Mouse (Mus musculus) embryo, embryonic 10.5 days (tissue): ENCODE results near the gene Cox8b.
A peak's percentile ranks its signal among the peaks of the same experiment; 100 is the strongest.

Source experiments
- DNase-seq: peaks from one replicate; pipeline ENCODE4 v3.0.0-alpha.2; 2015; ENCODE audit warnings: low spot score

Gene Cox8b

DNA sequence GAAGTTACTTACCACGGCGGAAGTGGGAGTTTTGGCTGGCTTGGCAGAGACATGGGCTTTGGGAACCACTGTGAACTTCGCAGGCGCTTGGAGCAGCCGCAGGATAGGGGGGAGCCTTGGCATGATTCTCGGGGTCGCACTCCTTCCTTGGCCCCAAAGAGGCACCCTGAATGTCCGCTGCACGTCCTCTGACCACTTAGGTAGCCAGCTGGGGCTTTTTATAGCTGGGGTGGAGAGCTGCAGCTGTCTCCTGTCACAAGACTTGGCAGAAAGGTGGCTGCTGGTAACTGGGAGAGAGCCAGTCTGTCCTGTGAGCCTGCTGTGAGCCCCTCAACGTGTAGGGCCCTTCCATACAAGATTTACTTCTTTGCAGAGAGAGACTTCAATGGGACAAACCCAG lies at the start of gene Cox8b:
Cox8b (minus strand) TSS at position 227 of the 400 bp plus-strand sequence.
- DNase-seq: no peak

DNA sequence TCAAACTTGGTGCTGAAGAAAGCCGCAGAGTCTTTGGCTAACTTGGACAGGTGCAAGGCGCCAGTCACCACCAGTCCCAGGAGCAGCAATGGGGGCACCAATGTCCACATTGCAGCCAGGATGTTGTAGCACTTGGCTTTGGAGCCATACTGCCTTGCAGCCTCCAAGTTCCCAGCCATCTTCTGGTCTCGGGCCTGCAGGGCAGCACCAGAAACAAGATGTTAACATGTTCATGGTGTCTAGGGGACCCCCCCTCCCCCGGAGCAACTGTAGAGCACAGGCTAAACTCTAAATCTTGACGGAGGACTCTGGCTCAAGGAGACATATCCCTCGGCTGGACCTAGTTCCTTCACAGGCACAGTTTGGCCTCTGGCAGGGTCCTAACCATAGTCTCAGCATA lies 49.0 kb upstream of the Cox8b start:
- no peak for DNase-seq

DNA sequence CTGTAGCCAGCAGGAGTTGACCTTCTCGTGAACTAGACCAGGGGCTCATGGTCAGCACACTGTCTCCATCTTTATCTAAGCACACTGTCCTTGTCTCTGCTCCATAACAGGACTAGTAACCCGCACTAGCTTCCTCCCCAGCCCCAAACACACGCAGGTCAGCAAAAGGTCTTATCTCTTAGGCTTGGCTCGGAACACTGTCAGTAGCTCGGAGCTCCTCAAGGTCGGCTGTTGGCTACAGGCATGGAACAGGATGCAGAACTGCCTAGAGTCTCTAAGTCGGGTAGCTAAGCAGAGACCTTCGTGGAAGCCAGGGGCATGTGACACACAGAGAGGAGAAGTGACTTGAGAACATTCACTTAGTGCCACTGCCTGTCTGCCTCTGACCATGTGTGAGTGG lies 47.9 kb upstream of the Cox8b start:
- no peak for DNase-seq

DNA sequence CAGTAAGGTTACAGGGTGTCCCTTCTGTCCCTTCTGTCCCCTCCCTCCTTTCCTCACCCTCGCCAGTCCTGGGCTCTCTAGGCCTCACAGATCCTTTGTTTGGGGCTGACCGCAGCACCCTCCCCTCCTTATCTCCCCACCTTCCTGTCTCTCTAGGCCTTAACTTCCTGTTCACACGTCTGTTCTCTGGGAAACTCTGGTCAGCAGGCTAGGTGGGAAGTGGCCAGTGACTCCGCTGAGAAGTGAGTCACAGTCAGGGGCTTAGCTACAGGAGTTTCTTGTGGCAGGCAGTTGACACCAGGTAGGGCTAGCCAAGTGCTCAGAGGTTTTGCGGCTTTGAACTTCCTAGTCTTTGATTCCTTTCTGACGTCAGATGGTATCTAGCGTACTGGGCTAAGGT lies 46.7 kb upstream of the Cox8b start:
- DNase-seq: no peak

DNA sequence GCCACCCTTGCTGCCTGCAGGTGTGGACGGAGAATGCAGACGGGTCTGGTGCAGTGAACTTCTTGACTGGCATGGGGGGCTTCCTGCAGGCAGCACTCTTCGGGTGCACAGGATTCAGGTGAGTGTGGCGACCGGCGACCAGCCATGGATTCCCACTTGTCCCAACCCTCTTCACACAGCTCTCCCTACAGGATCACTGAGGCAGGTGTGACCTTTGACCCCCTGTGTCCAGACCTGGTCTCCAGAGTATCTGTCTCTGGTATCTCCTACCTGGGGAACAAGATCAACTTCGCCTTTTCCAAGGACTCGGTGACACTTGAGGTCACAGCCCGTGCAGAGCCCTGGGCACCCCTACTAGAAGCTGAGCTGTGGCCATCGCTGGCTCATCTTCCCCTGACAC lies 46.1 kb upstream of the Cox8b start:
- DNase-seq: no peak

DNA sequence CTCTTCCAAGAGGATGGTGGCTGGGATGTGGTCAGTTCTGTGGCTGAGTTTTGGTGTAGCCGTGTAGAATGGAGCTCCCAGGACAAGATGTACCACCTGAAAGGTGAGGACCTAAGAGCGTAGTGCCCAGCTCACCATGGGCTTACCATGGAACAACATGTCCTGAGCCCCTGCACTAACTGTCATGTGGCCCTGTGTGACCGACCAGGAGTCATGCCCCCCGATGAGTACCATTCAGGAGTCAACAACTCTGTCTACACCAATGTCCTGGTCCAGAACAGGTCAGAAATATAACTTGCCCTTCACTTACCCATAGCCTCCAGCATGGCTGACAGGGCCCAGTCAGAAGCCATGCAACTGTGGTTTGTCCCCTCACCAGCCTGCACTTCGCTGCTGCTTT lies 45.0 kb upstream of the Cox8b start:
- no peak for DNase-seq

DNA sequence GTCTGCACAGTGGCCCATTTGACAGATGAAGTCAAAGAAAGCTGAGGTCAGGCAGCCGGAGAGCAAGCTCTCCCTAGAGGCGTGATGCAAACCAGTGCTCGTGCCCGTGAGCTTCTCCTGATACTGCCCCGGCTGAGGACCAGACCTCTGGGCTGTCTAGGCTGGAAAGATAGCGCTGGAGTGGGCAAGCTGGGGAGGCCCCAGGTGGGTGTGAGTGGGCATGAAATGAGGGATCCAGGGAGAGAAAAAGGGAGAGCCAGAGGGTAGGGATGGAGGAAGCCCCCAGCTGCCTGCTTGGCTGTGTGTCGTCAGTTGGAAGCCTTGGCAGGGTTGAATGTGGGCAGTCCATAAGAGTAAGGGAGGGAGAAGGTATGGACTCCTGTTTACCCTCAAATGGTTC lies 44.0 kb upstream of the Cox8b start:
- DNase-seq: no peak

DNA sequence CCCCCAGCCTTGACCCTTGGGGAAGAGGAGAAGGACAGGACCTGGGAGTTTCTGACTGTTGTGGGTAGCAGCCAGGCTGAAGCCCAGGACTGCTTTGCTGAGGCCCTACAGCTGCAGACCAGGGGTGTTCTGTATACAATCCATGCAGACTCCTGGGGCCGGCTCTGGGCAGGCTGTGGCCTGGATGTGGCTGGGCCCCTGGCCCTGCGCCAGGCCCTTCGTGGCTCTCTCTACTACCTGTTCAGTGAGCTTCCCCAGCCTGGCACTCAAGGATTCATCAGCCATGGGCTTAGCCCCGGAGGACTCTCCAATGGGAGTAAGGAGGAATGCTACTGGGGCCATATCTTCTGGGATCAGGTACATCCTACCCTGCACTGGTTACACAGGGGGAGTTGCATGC lies 43.1 kb upstream of the Cox8b start:
- no peak for DNase-seq

DNA sequence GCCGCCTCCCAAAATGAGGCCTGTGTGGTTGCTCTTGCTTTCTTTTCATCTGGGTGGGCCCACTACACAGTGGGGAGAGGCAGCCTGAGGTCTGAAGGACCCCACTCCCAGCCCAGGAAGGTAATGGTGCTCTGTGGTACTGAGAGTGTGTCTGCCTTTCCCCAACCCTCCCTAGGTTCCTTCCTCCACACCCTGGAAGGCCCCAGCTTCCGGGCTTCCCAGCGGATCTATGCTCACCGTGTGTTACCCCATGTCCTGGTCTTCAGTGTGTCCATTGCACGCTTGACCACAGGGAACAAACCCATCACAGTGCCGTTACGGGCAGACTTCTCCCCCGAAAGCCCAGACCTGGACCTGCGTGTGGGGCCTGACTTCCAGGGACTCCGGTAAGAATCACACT lies 42.6 kb upstream of the Cox8b start:
- no peak for DNase-seq

DNA sequence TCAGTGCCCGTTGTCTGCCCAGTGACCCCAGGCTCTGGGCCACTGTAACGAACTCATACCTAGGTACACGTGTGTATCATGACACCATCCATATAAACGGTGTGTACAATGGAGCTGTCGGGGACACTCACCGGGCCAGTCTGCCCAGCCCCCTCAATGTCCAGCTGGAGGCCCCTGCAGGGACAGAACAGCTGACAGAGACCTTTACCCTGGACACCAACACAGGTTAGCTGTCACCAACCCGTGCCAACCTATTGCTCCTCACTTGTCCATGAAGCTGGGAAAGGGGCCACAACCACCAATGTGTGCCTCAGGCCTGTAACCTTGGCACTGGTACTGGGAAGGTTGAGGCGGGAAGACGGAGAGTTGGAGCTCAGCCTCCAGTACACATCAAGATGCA lies 42.1 kb upstream of the Cox8b start:
- DNase-seq: no peak

DNA sequence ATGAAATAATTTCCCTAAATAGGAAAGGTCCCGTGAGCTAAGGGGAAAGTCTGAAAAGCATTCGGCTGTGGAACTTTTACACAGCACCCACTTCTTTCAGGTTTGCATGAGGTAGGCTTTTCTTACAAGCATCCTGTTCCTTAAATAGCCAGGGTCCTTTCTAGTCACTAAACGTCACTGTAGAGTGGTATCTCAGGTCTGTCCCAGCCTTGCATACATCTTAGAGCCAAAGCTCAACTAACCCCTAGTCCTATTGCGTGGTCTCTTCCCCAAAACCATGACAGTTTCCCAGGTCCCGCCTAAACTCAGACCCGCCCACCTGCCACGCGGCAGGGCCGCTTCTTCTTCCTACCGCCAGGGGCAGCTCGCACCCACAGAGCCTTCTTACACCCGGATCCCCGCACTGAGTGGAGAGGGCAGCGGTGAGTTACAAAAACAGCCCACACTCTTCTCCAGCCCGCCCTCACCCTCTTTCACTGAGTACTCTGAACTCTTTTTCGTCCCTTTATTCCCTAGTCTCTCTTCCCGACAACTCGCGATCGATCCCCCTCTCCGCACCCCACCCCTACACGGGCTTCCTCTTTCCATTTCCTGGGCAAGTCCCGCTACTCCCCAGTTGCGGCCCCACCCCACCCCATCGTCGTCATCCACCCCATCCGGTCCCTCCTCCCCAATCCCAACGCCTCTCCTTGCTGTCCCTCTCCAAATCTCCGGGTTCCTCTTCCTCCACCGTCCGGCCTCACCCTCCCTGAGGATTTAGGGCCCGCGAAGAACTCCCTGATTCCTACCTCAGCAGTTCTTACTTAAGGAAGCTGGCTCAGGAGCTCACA lies 41.2 kb upstream of the Cox8b start, which contains the start of gene Pgghg:
Pgghg (plus strand) TSS at position 170 of the 830 bp plus-strand sequence.
- peak; percentile 91 for DNase-seq

DNA sequence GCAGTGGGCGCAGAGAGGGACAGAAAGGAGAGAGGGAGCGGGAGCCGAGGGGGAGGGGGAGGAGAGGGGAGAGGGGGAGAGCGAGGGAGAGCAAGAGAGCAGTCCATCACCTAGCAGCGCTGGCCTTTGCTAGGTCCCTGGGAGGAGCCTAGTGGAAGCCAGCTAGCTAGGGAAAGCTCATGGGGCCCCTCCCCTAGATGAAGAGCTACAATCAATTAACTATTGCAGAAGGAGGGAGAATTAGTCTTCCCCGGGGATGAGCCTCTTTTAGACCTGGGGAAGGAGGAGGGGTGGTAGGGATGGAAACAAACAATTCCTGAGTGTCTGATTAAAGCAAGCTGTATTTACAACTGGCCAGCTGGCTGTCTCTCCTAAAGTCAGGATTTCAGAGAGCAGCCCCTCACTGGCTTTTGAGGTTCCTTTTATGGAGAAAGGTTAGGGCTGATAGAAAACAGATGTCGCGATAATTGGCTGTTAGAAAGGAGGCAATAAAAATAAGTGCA lies 39.5 kb upstream of the Cox8b start:
- DNase-seq: peak; percentile 77

DNA sequence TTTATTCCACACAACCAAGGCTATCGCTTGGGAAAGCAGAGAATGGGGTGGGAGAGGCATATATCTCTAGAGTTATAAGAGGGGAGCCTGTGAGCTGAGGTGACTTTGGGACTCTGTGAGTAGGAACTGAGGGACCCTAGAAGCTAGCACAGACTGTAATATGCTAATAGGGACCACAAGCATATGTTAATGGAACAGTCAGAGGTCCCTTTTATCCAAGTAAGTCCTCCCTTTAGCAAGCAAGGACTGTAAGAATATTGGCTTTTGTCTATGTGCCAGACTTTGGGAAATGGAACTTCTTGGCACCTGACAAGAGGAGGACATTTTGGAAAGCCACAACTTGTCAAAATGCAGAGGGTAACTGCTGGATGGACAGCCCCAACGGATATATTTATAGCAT lies 38.6 kb upstream of the Cox8b start:
- DNase-seq: no peak

DNA sequence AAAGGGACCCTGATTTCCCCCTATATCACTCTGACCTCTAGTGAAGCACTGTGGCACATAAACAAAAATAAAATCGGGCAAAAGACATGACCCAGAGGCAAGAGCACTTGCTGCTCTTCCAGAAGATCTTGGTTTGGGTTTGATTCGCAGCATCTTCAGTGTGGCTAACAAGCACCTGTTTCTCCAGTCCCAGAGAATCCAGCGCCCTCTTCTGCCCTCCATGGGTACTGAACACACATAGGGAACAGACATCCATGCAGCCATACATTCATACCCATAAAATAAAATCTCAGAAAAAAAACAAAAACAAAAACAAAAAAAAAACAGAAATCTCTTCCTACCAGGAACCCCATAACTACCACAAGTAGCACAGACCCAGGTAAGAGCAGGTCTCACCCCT lies 38.2 kb upstream of the Cox8b start:
- DNase-seq: peak; percentile 46

DNA sequence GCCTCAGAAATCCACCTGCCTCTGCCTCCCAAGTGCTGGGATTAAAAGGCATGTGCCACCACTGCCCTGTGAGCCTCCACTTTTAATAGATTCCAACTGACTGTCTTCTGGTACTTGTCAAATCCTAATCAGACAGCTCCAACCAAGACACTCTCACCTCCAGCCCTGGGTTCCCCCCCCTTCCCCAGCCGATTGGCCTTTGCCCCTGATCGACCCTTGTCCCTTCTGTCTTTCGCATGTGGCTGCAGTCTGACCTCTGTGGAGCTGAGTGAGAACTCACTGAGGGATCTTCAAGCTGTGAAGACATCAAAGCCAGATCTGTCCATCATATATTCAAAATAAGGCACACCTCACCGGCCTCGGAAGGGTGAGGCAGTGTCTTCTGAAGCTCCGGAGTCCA lies 26.9 kb upstream of the Cox8b start:
- no peak for DNase-seq

DNA sequence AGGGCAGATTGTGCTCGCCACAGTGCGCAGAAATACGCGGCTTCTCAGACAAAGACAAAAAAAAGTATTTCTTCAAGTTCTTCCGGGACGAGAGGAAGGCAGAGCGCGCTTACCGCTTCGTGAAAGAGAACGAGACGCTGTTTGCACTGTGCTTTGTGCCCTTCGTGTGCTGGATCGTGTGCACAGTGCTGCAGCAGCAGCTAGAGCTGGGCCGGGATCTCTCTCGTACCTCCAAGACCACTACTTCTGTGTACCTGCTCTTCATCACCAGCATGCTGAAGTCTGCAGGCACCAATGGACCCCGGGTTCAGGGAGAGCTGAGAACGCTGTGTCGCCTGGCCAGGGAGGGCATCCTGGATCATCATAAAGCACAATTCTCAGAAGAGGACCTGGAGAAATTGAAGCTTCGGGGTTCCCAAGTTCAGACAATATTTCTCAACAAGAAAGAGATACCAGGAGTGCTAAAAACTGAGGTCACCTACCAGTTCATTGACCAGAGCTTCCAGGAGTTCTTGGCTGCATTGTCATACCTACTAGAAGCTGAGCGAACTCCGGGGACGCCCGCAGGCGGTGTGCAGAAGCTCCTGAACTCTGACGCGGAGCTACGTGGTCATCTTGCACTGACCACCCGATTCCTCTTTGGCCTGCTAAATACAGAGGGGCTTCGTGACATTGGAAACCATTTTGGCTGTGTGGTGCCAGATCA lies 23.0 kb upstream of the Cox8b start:
- no peak for DNase-seq

DNA sequence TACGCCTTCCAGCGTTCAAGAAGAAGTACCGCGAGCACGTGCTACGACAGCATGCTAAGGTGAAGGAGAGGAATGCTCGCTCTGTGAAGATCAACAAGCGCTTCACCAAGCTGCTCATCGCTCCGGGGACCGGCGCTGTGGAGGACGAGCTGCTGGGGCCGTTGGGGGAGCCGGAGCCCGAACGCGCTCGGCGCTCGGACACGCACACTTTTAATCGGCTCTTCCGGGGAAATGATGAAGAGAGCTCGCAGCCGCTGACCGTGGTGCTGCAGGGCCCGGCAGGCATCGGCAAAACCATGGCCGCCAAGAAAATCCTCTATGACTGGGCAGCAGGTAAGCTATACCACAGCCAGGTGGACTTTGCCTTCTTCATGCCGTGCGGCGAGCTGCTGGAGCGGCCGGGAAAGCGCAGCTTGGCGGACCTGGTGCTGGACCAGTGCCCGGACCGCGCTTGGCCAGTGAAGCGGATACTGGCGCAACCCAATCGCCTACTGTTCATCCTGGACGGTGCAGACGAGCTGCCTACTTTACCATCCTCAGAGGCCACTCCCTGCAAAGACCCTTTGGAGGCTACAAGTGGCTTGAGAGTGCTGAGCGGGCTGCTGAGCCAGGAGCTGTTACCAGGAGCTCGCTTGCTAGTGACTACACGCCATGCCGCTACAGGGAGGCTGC lies 22.3 kb upstream of the Cox8b start:
- DNase-seq: peak; percentile 53

DNA sequence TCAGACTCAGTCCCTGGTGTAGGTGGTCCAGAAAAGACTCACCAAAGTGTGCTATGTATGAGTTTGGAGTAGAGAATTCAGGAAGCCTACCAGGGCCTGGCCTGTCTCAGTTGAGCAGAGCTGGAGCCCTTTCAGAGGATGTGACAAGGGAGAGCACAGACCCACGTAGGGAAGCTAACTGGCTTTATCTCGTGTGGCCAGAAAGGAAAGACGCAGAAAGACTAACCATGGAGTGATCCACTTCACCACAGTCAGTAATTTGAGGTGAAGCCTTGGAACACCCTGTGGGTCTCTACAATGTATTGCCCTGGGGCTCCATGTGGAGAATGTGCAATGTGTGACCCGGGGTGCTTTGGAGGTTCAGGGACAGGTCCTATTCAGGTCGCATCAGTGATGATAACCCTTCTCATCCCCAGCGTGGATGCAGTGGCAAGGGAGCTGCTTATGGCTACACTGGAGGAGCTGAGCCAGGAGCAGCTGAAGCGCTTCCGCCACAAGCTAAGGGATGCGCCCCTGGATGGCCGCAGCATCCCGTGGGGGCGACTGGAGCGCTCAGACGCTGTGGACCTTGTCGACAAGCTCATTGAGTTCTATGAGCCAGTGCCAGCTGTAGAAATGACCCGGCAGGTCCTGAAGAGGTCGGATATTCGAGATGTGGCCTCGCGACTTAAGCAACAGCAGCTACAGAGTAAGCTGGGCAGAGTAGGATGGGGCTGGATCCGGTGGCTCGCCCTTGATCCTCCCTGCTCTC lies 21.2 kb upstream of the Cox8b start:
- DNase-seq: no peak

DNA sequence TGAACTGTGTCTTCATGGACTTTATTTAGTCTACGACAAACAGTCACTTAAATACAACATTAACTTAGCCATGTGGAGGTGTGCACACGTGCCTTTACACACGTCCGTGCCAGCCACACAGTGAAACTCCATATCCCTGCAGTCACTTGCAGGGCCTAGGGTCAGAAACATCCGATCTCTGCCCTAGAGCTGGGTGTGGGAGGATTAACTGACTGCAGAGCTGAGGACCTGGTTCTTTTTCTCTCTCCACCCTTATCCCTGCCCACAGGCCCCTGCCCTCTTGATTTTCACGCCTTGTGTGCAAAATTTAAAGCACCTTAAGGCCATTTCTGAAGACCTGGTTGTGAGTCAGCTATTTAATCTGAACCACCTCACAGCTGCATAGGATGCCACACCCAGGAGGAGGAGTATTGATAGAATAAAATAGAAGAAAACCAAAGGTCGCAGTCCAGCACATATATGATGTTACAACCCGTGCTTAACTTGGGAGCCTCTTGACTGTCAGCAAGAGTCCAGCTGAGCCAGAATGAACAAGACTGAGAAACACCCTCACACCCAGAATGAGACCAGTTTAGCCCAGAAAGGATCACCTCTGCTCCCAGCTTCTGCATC lies 20.3 kb upstream of the Cox8b start, which contains the start of gene Nlrp6:
Nlrp6 (plus strand) TSS at position 485 of the 612 bp plus-strand sequence.
- no peak for DNase-seq

DNA sequence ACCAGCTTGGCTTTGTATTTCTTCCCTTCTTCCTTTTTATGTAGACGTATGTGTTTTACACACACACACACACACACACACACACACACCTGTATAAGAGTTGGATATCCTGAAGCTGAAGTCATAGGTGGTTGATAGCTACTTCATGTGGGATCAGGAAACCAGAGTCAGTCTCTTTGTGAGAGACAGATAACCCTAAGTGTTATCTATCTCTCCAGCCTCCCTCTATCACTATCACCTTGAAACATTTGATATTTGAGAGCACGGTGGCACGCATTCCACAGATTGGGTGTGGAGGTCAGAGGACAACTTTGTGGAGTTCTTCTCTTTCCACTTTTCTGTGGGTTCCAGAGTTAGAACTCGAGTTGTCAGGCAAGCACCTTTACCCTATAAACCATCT lies 19.7 kb upstream of the Cox8b start:
- DNase-seq: no peak

DNA sequence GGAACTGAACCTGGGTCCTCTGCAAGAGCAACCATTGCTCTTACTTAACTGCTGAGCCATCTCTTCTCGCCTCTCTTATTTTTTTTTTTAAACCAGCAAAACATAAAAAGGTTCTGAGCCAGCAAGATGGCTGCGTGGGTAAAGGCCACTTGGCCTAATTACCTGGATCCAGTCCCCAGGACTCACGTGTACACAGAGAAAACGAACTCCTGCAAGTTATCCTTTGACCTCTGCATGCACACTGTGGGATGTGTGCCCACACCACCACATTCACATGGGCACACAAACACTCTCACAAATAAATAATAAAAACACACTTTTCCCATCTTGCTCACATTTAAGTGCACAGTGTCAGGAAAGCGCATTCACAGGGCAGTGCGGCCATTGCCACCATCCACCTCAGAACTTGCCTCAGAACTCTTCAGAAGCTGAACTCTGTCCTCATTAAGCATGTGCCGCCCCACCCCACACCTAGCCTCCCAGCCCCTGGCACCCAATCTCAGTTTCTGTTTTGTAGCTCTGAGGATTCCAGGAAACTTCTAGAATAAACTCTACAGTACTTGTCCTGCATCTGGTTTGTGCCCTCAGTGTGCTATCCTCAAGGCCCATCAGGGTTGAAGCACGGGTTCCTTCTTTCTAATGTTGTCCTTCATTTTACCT lies 13.9 kb upstream of the Cox8b start:
- DNase-seq: no peak
